Mouse (Mus musculus): ENCODE data around the gene Defa2.
"Not testable (repeated sequence)": the region's sequence is repeated elsewhere in the genome, so short reads cannot be mapped to it uniquely, and the experiment has no call there.

The Defa2 gene

DNA sequence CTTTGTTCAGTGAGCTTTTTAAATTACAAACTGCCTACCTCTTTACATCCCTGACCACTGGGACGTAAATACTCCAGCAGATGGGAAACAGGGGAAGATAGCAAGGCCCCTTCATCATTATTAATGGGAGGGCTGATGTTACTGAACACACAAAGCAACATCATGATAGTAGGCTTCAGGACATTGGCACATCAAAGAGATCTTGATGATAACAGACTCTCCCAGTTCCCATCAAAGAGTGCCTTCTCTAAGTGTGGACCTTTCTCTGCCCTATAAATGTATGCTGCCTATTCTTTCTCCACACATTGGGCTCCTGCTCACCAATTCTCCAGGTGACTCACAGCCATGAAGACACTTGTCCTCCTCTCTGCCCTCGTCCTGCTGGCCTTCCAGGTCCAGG is at the start of gene Defa2:
Gene Defa2 (plus strand): TSS at position 301 of the 400 bp plus-strand sequence.
- not testable (repeated sequence) for DNase-seq (ENCODE audit: low spot score in 2 of 2)

DNA sequence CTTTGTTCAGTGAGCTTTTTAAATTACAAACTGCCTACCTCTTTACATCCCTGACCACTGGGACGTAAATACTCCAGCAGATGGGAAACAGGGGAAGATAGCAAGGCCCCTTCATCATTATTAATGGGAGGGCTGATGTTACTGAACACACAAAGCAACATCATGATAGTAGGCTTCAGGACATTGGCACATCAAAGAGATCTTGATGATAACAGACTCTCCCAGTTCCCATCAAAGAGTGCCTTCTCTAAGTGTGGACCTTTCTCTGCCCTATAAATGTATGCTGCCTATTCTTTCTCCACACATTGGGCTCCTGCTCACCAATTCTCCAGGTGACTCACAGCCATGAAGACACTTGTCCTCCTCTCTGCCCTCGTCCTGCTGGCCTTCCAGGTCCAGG is 13.2 kb downstream of the Defa2 start, which contains the start of gene Defa33:
Gene Defa33 (plus strand): TSS at position 301 of the 400 bp plus-strand sequence.
- DNase-seq (ENCODE audit: low spot score in 2 of 2), result not testable (repeated sequence)

DNA sequence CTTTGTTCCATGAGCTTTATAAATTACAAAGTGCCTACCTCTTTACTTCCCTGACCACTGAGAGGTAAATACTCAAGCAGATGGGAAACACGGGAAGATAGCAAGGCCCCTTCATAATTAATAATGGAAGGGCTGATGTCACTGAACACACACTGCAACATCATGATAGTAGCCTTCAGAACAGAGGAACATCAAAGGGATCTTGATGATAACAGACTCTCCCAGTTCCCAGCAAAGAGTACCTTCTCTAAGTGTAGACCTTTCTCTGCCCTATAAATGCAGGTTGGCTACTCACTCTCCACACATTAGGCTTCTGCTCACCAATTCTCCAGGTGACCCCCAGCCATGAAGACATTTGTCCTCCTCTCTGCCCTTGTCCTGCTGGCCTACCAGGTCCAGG is 48.8 kb downstream of the Defa2 start, which contains the start of gene Defa36:
Gene Defa36 (plus strand): TSS at position 301 of the 400 bp plus-strand sequence.
- not testable (repeated sequence) for DNase-seq (ENCODE audit: low spot score in 2 of 2)
